Mouse (Mus musculus) ES-Bruce4 (cell line): Measurements from ENCODE around the gene Cyp51.
A peak's percentile ranks its signal among the peaks of the same experiment; 100 is the strongest.

Experiments used
- CTCF ChIP-seq: IDR thresholded peaks from one replicate; pipeline ENCODE4 v1.8.1; 2011; ENCODE audit warnings: low read depth, low read length
- EP300 ChIP-seq: IDR thresholded peaks from 2 replicates; pipeline ENCODE4 v1.6.1; 2011; ENCODE audit warnings: low read depth, low read length; ENCODE audit not compliant: insufficient read depth

- TF ChIP-seq CTCF (no peak), EP300 (0 out of 2 replicates have a peak, but pooled peaks have one; percentile 35)
These were observed at the start of gene Cyp51 for GRCm38 (mm10) chr5:4104341-4105040.
